In the genomic region with DNA sequence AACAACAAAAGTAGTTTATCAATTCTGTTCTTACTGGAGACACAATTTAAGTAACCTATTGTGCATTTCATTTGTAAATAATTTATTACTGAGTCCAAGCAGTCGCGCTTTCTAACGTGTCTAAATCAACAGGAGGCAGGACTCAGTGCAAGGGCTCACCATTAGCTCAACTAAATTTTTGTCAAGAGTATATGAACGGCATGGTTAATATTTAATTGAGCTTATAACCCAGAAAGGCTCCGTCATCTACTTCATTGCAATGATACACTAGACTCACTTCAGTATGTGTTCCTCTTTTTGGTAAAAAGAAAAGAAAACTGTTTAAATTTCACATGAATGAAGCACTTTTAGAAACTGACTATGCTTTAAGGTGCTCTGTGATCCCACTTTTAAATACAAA, we compare ENCODE assay signal across 22 mouse cellular contexts.
DNase-seq lines count a peak whose midpoint lies in the region; ATAC-seq and TF ChIP-seq lines count a peak whose summit lies in the region.
"Had no signal": no experiment of that assay in that cellular context is flagged by ENCODE, and none has a peak within 500 bp of the region (broad histone marks: within the 10 kb centered on the region; RNA-seq: fewer than 3 reads in every experiment).

No protein-coding gene starts in this region.

- H3K9ac ChIP-seq in kidney, postnatal 0 days (ENCODE audit: low read depth, low read length), result no peak overlapping the region
- H3K9ac ChIP-seq in intestine, embryonic 16.5 days (ENCODE audit: low read depth, low read length), result no peak overlapping the region
- no peak overlapping the region for H3K9ac ChIP-seq in liver, embryonic 16.5 days (ENCODE audit: low read depth, low read length)
- H3K9ac ChIP-seq in stomach, postnatal 0 days (ENCODE audit: low read length), result no peak overlapping the region
- H3K9ac ChIP-seq: embryonic facial prominence, embryonic 12.5 days; limb, embryonic 13.5 days; lung, embryonic 14.5 days; midbrain, embryonic 15.5 days had no signal

- no peak overlapping the region for H3K27ac ChIP-seq in kidney, postnatal 0 days
- H3K27ac ChIP-seq in intestine, embryonic 16.5 days (ENCODE audit: low read length), result peak overlapping the region; percentile 39; the same call in 1 of the 2 replicates
- H3K27ac ChIP-seq in liver, embryonic 16.5 days (ENCODE audit: low read length), result peak overlapping the region; percentile 70
- no peak overlapping the region for H3K27ac ChIP-seq in stomach, postnatal 0 days (replicated peaks)
- H3K27ac ChIP-seq: embryonic facial prominence, embryonic 12.5 days; gastrocnemius, adult 2 months; left cerebral cortex, adult 2 months; limb, embryonic 13.5 days; midbrain, embryonic 15.5 days had no signal

- H3K36me3 ChIP-seq in kidney, postnatal 0 days (ENCODE audit: insufficient read depth, low read length), result no peaks in the 10 kb centered on the region
- H3K36me3 ChIP-seq in intestine, embryonic 16.5 days (ENCODE audit: control insufficient read depth, insufficient read depth, low read length), result no peaks in the 10 kb centered on the region
- no peaks in the 10 kb centered on the region for H3K36me3 ChIP-seq in liver, embryonic 16.5 days (ENCODE audit: control insufficient read depth, insufficient read depth)
- no peaks in the 10 kb centered on the region for H3K36me3 ChIP-seq in stomach, postnatal 0 days (ENCODE audit: control insufficient read depth, insufficient read depth, low read length)
- H3K36me3 ChIP-seq: embryonic facial prominence, embryonic 12.5 days; limb, embryonic 13.5 days; midbrain, embryonic 15.5 days had no signal

- H3K4me3 ChIP-seq in kidney, postnatal 0 days (replicated peaks; ENCODE audit: low read depth, low read length), result no peak overlapping the region
- H3K4me3 ChIP-seq in intestine, embryonic 16.5 days (ENCODE audit: low read length), result no peak overlapping the region
- H3K4me3 ChIP-seq in liver, embryonic 16.5 days (ENCODE audit: low read depth, low read length), result no peak overlapping the region
- H3K4me3 ChIP-seq in stomach, postnatal 0 days (ENCODE audit: low read depth, low read length), result no peak overlapping the region
- H3K4me3 ChIP-seq: embryonic facial prominence, embryonic 12.5 days; gastrocnemius, adult 2 months; left cerebral cortex, adult 2 months; limb, embryonic 13.5 days; midbrain, embryonic 15.5 days had no signal

- TF ChIP-seq EP300 in stomach, postnatal 0 days (optimal IDR thresholded peaks at IDR 0.05), result no peak

- no peak for ATAC-seq in kidney, postnatal 0 days (replicated peaks; ENCODE audit: low FRiP score, low read depth)
- ATAC-seq in intestine, embryonic 16.5 days, result peak; percentile 71
- ATAC-seq in liver, embryonic 16.5 days (ENCODE audit: low read depth), result peak; percentile 69
- ATAC-seq in stomach, postnatal 0 days (ENCODE audit: low FRiP score, low TSS enrichment), result peak; percentile 72; the same call in 1 of the 2 replicates
- ATAC-seq: forebrain, embryonic 14.5 days; hindbrain, embryonic 16.5 days; midbrain, embryonic 15.5 days; Patski had no signal

- H3K4me1 ChIP-seq in kidney, postnatal 0 days (replicated peaks; ENCODE audit: insufficient read depth, low read length), result no peaks in the 10 kb centered on the region
- peaks cover 11% of the 10 kb centered on the region; the same call in 1 of the 2 replicates for H3K4me1 ChIP-seq in intestine, embryonic 16.5 days (ENCODE audit: control insufficient read depth, insufficient read depth, low read length)
- no peaks in the 10 kb centered on the region for H3K4me1 ChIP-seq in liver, embryonic 16.5 days (ENCODE audit: control insufficient read depth, low read depth, low read length)
- no peaks in the 10 kb centered on the region for H3K4me1 ChIP-seq in stomach, postnatal 0 days (replicated peaks; ENCODE audit: control insufficient read depth, insufficient read depth)
- H3K4me1 ChIP-seq: midbrain, embryonic 15.5 days had no signal

- peak; percentile 34 for DNase-seq in kidney, postnatal 0 days (ENCODE audit: low spot score)
- no peak for DNase-seq in kidney, postnatal 25 days
- DNase-seq in stomach, postnatal 0 days (ENCODE audit: low spot score), result no peak
- no peak for DNase-seq in gastrocnemius, postnatal 25 days
- DNase-seq in left cerebral cortex, adult 8-10 months (ENCODE audit: low spot score in 2 of 2), result no peak
- DNase-seq: adrenal gland, postnatal 10 days; cerebellum, adult 8-10 months; cerebellum, postnatal 25 days; gastrocnemius, adult 2 months; heart, postnatal 14 days; kidney, adult 9 months; lung, postnatal 14 days had no signal

- 35% methylated on average over 5 of the region's 5 CpGs for WGBS in kidney, postnatal 0 days
- WGBS in intestine, embryonic 16.5 days, result 46% methylated on average over 5 of the region's 5 CpGs
- 53% methylated on average over 5 of the region's 5 CpGs for WGBS in liver, embryonic 16.5 days (ENCODE audit: insufficient replicate concordance)
- WGBS in stomach, postnatal 0 days, result 58% methylated on average over 5 of the region's 5 CpGs

- no peaks in the 10 kb centered on the region for H3K27me3 ChIP-seq in kidney, postnatal 0 days (ENCODE audit: insufficient read depth, low read length)
- no peaks in the 10 kb centered on the region for H3K27me3 ChIP-seq in intestine, embryonic 16.5 days (replicated peaks; ENCODE audit: control insufficient read depth, insufficient read depth, low read length)
- no peaks in the 10 kb centered on the region for H3K27me3 ChIP-seq in liver, embryonic 16.5 days (ENCODE audit: control insufficient read depth, insufficient read depth, low read depth, low read length)
- no peaks in the 10 kb centered on the region for H3K27me3 ChIP-seq in stomach, postnatal 0 days (ENCODE audit: control insufficient read depth, insufficient read depth, low read length)
- H3K27me3 ChIP-seq: embryonic facial prominence, embryonic 12.5 days; midbrain, embryonic 15.5 days; Patski had no signal

- H3K4me2 ChIP-seq in kidney, postnatal 0 days (ENCODE audit: low read length), result no peak overlapping the region
- H3K4me2 ChIP-seq in intestine, embryonic 16.5 days (ENCODE audit: low read depth, low read length), result peak overlapping the region; percentile 32; the same call in 1 of the 2 replicates
- H3K4me2 ChIP-seq in liver, embryonic 16.5 days (ENCODE audit: low read depth, low read length), result peak overlapping the region; percentile 33; the same call in 1 of the 2 replicates
- peak overlapping the region; percentile 27; the same call in 1 of the 2 replicates for H3K4me2 ChIP-seq in stomach, postnatal 0 days (replicated peaks; ENCODE audit: low read depth)
- H3K4me2 ChIP-seq: embryonic facial prominence, embryonic 12.5 days; limb, embryonic 13.5 days; lung, embryonic 14.5 days; midbrain, embryonic 15.5 days had no signal

- H3K9me3 ChIP-seq in kidney, postnatal 0 days (replicated peaks; ENCODE audit: low read length), result no peaks in the 10 kb centered on the region
- no peaks in the 10 kb centered on the region for H3K9me3 ChIP-seq in intestine, embryonic 16.5 days (ENCODE audit: control insufficient read depth, low read length)
- H3K9me3 ChIP-seq in liver, embryonic 16.5 days (replicated peaks; ENCODE audit: control insufficient read depth, low read length), result no peaks in the 10 kb centered on the region
- H3K9me3 ChIP-seq in stomach, postnatal 0 days (ENCODE audit: control insufficient read depth, low read length), result no peaks in the 10 kb centered on the region
- H3K9me3 ChIP-seq: embryonic facial prominence, embryonic 12.5 days; limb, embryonic 13.5 days; midbrain, embryonic 15.5 days had no signal

- TF ChIP-seq CTCF in kidney, postnatal 0 days (IDR thresholded peaks at IDR 0.05; ENCODE audit: low read depth), result no peak
- no peak for TF ChIP-seq CTCF in stomach, postnatal 0 days (IDR thresholded peaks at IDR 0.05; ENCODE audit: low read depth)

Comparison
In these comparisons a context has a peak if more than half of its experiments do, and no peak if none do; other contexts are left out.
1. H3K27ac ChIP-seq: peak in intestine, embryonic 16.5 days (single experiment) and liver, embryonic 16.5 days (single experiment); none in kidney, postnatal 0 days (single experiment) and stomach, postnatal 0 days (single experiment).